Mouse (Mus musculus) retina, postnatal 1 day (tissue): ENCODE data around the gene Olfr924.
"Not testable (repeated sequence)": the region's sequence is repeated elsewhere in the genome, so short reads cannot be mapped to it uniquely, and the experiment has no call there.

Experiments used
- DNase-seq: peaks from one replicate; pipeline ENCODE4 v3.0.0-alpha.2; 2012

The Olfr924 gene

DNA sequence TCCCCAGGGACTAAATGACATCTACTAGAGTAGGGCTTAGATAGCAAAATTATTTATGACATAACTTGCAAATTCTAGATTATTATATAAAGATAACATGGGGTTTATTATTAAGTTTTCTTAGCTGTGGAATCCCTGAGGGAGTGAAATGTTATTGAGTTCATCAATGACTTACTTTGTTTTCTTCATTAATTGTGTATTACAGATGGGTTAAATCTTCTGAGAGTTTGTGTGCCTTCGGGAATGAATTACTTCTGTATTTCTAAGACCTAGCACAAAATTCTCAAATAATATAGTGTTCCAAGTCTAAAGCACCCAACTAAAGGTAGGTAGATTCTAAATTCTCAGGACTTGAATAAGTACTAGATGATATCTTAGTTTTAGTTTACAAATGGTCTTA lies at the start of gene Olfr924:
Olfr924 (plus strand) TSS at position 301 of the 400 bp plus-strand sequence.
- no peak for DNase-seq

DNA sequence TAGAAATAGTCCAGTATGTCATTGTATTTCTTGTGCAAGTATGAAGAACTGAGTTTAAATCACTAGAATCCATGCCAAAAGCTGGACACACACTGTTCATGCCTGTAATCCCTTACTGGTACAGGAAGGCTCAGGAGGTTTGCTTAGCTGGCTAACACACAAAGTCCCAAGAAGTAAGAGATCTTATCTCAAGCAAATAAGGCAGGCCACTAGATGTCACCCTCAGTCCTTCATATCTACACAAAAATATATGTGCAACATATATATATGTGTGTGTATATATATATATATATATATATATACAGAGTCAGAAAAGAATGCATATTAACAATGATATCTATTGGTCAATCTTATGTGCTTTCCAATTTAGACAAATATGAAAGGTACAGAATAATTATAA lies 38.6 kb upstream of the Olfr924 start:
- DNase-seq = peak; percentile 4

DNA sequence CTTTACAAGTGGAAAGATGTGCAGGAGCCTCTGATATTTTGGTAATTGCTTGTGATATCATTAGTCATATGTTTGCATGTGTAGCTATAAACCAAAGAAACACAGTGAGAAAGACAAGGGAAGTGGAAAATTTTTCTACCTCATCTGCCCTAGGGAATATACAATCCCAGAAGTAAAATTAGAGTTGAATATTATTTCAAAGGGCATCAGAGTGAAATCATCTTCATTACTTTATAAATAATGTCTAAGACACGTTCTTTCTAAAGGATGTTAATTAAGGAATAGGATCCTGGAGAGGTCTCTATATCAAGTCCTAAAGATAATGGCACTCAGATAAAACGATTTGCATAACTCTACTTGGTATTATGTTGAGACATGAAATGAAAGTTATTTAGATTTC lies 29.9 kb upstream of the Olfr924 start, which contains the start of gene Olfr922:
Olfr922 (plus strand) TSS at position 301 of the 400 bp plus-strand sequence.
- no peak for DNase-seq

DNA sequence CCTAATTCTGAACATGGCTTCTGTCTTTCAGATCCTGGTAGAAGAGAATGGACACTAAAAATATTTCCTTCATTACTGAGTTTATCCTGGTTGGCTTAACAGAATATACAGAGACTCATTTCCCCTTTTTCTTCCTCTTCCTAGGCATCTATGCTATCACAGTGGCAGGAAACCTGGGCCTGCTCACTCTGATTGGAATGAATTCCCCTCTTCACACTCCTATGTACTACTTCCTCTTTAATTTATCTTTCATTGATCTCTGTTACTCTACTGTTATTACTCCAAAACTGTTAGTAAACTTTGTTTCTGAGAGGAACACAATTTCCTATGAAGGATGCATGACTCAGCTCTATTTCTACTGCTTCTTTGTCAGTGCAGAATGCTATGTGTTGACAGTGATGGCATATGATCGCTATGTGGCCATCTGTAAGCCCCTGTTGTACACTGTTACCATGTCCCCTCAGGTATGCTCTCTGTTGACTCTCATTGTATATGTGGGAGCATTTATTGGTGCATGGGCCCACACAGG lies 28.7 kb upstream of the Olfr924 start:
- DNase-seq = no peak

DNA sequence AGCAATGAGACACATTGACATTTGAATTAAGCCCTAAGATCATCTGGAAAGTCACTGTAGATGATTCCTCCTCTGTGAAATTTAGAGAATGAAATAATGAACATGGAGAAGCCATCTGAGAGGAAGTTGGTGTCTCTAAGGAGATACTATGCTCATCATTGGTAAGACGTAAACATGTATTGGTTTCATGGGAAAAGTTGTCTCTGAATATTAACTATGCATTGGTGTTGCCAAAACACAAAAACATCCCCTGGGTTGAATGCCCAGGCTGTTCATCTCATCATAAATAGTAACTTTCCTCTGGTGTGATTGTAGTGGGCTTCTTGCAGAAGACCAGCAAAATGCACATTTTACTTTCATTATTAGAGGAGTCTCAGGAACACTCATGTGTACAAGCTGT lies 18.0 kb upstream of the Olfr924 start, which contains the start of gene Olfr923:
Olfr923 (plus strand) TSS at position 301 of the 400 bp plus-strand sequence.
- DNase-seq = no peak

DNA sequence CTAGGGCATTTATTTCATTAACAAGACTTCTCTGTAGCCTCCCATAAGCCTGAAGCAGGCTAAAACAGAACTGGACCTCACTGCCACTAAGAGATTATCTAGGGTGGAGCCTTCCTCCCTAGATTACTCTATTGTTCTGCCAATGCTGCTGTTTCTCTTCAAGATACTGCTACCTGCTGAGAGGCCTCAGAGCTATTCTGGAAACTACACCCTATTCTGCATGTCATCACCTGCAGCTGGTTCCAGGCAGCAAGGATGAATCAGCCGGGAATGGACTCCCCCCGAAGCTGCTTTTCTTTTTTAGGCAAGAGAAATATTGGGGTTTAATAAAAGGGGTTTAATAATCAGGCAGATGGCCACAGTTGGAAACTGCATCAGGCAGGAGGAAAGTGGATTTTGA lies 11.2 kb upstream of the Olfr924 start:
- DNase-seq = no peak

DNA sequence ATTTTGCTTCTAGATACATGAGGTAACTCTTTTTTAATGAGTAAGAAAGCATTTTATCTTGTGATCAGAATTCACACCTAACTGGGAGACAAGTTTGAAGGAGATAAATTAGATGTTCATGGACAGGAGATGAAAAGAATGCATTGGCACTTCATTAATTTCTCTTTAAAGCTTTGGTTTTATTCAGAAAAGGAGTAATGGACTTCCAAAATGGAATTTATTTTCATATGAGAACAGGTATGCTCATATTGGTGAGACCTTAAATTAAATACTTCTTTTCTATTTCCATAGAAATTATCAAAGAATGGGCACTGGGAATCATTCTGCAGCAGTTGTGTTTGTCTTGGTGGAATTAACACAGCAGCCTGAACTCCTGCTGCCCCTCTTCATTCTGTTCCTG lies 10.5 kb downstream of the Olfr924 start, which contains the start of gene Olfr26:
Olfr26 (plus strand) TSS at position 301 of the 400 bp plus-strand sequence.
- DNase-seq = no peak

DNA sequence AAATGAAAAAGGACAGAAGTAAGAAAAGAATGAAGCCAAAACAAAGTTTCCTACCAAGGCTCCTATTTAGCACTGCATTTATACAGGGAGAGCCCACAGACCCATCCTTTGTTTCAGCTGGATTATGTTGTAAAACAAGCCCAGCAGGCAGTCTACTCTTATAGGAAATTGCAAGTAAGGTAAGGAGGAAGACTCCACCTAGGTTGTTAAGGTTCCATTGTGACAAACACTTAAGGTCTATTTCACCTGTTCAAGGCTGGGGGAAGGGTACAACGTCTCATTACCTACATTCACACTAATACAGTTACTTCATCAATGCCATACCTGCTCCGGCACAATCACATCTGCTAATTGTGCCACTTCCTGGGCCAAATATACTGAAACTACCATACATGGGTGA lies 30.6 kb downstream of the Olfr924 start:
- not testable (repeated sequence) for DNase-seq

DNA sequence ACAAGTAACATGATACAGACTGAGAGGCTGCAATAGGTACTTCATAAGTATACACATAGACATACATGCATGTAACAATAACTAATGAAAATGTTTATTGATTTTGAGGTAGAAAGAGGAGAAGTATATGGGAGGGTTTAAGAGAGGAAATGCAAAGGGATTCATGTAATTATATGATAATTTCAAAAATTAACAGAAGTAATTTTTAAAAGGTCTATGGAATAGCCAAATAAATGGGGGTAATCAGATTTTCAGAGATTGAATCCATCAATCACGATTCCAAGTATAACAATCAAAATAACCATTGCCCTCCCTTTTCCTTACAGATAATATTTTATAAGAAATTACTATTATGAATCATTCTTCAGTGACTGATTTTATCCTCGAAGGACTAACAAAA lies 32.6 kb downstream of the Olfr924 start, which contains the start of gene Olfr926:
Olfr926 (plus strand) TSS at position 301 of the 400 bp plus-strand sequence.
- DNase-seq = no peak
